Mouse (Mus musculus) forebrain, embryonic 13.5 days (tissue): ENCODE measurements at regions not wholly inside any gene's neighbourhood (a gene's known extent, or its start where the extent isn't known, plus 50 kb on each side); places are given as distances from the start of the nearest gene placed in this dataset.

Source experiments
- ATAC-seq: fragments of 200-750 bp; cut with Nextera tagmentation; 2 replicates; pipeline ENCODE4 v1.8.0; 2017
- H3K27ac ChIP-seq: fragments of 300-500 bp; sonication (generic); 2 replicates; pipeline ENCODE4 v1.5.1; 2015; ENCODE audit warnings: inconsistent platforms, mild to moderate bottlenecking, moderate library complexity
- H3K27me3 ChIP-seq: fragments of 300-500 bp; sonication (generic); 2 replicates; pipeline ENCODE4 v1.6.1; 2015; ENCODE audit warnings: mild to moderate bottlenecking, inconsistent platforms
- H3K36me3 ChIP-seq: fragments of 300-500 bp; sonication (generic); 2 replicates; pipeline ENCODE4 v1.6.1; 2015; ENCODE audit warnings: mild to moderate bottlenecking, inconsistent platforms; ENCODE audit not compliant: poor library complexity, severe bottlenecking
- H3K4me1 ChIP-seq: fragments of 300-500 bp; sonication (generic); 2 replicates; pipeline ENCODE4 v1.6.1; 2015; ENCODE audit warnings: inconsistent platforms
- H3K4me2 ChIP-seq: fragments of 300-500 bp; sonication (generic); 2 replicates; pipeline ENCODE4 v1.6.1; 2015; ENCODE audit warnings: inconsistent platforms, mild to moderate bottlenecking, moderate library complexity
- H3K4me3 ChIP-seq: fragments of 300-500 bp; sonication (generic); 2 replicates; pipeline ENCODE4 v1.5.1; 2015; ENCODE audit warnings: mild to moderate bottlenecking, inconsistent platforms
- H3K9ac ChIP-seq: fragments of 300-500 bp; sonication (generic); 2 replicates; pipeline ENCODE4 v1.6.1; 2015; ENCODE audit warnings: mild to moderate bottlenecking, inconsistent platforms
- H3K9me3 ChIP-seq: fragments of 300-500 bp; sonication (generic); replicated peaks from 2 replicates; pipeline ENCODE4 v1.6.1; 2016; ENCODE audit warnings: inconsistent platforms
- WGBS: fragments of 180-500 bp; shearing (Covaris S2); methylation state at CpG from one replicate; pipeline ENCODE4 v1.1.7; 2015; 5-methylcytosine and 5-hydroxymethylcytosine counted together

DNA sequence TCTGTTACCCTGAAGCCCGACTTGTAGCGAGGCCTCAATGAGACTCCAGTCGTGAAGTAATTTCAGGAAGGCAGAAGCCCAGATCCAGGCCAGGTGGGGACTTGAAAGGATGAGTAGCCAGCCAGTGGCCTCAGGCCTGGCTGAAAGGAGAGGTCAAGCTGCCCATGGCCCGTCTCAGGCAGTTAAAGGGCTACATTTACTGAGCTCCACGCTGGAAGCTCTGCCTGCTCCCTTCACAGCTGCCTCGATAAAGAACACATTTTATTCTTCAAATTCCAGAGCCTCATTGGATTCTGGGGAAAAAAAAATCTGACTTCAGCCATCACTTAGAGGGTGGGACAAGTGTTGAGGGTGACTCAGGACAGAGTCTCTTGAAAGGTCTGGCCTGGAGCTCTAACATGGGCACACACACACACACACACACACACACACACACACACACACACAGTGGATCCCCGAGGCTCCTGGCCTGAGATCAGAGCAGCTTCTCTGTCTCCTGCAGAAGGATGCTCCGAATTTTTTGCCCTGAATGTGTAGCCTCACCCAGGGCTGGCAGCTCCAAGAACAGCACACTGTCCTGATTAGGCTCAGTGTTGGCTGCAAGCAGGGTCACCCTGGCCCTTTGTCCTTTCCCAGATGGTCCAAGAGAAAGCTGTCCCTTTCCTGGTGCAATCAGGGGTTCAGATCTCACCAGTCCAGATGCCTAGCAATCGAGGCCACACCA, 53.0 kb downstream of the Gadd45g start:
- no peak overlapping the region for H3K27ac ChIP-seq
- WGBS: 67% methylated on average over 9 of the region's 9 CpGs
- ATAC-seq: no peak

DNA sequence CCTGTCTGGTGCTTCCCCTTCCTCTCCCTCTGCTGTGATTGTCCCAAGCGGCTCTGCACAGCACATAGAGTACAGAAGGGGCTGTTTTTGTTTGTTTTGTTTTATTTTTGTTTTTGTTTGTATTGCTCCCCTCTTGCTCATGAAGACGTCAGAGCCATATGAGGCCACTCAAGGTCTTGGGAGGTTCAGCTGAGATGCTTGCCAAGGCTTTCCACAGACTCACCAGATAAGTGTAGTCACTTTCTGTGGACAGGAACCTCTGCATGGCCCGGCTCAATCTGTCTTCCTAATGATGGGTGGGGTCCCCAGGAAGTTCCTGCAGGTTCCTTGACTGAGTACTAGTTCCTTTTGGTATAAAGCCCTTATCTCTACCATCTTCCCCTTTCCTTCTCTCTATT, 53.6 kb downstream of the Gadd45g start:
- Histone ChIP-seq H3K9me3 (peaks cover 1% of the 10 kb centered on the region; the same call in 1 of the 2 replicates), H3K4me3 (no peak overlapping the region), H3K4me1 (peaks cover 30% of the 10 kb centered on the region), H3K27ac (no peak overlapping the region), H3K4me2 (no peak overlapping the region), H3K36me3 (no peaks in the 10 kb centered on the region), H3K9ac (no peak overlapping the region), H3K27me3 (peaks cover 6% of the 10 kb centered on the region; the same call in 1 of the 2 replicates)
- no peak for ATAC-seq
- 74% methylated on average over 3 of the region's 3 CpGs for WGBS

More for the DNA sequence above, 53.0 kb downstream of the Gadd45g start:
- Histone ChIP-seq H3K36me3 (no peaks in the 10 kb centered on the region), H3K4me3 (no peak overlapping the region), H3K9me3 (peaks cover 6% of the 10 kb centered on the region; the same call in 1 of the 2 replicates), H3K27me3 (peaks cover 3% of the 10 kb centered on the region; the same call in 1 of the 2 replicates), H3K4me1 (peaks cover 30% of the 10 kb centered on the region), H3K4me2 (no peak overlapping the region), H3K9ac (no peak overlapping the region)

DNA sequence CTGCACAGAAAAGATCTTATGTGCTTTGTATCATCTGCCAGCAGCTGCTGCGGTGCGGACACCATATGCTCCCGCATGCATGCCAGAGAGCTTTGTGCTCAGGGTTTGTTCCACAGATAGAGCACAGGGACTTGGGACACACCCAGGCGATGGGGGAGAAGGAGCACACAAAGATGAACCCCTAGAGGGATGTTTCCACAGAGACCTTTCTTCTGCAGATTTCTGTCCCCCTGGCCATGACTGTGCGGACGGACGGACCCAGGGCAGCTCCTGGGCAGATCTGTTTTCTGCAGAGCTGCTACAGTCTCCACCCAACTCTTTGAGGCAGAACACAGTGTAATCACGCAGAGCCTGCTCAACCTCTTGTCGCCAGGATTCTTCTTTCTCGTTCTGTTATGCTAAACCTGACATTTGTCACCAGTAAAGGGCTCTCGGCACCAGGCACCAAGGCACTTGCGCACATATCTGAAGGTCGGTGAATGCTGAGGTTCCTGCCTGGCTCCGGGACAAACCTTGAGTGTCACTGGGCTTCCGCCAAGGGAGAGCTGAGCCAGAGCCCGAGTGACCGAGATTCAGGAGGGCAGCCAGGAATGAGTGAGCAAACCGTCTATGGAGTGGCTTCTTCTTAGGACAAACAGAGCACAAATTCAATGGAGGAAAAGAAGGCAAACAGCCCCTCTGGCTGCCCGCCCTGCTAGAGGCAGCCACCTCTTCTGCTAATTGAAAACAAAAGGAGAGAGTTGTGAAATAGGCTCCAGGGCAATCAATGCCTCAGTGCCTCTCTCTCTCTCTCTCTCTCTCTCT, 56.2 kb downstream of the Gadd45g start:
- peak overlapping the region; percentile 34 for H3K9ac ChIP-seq
- H3K27ac ChIP-seq: peak overlapping the region; percentile 91
- peak overlapping the region; percentile 42 for H3K4me2 ChIP-seq
- WGBS: 29% methylated on average over 19 of the region's 19 CpGs
- H3K4me1 ChIP-seq: peaks cover 30% of the 10 kb centered on the region
- H3K4me3 ChIP-seq: no peak overlapping the region
- H3K9me3 ChIP-seq: no peaks in the 10 kb centered on the region
- peak; percentile 71 for ATAC-seq
- H3K36me3 ChIP-seq: no peaks in the 10 kb centered on the region
- H3K27me3 ChIP-seq: peaks cover 6% of the 10 kb centered on the region

DNA sequence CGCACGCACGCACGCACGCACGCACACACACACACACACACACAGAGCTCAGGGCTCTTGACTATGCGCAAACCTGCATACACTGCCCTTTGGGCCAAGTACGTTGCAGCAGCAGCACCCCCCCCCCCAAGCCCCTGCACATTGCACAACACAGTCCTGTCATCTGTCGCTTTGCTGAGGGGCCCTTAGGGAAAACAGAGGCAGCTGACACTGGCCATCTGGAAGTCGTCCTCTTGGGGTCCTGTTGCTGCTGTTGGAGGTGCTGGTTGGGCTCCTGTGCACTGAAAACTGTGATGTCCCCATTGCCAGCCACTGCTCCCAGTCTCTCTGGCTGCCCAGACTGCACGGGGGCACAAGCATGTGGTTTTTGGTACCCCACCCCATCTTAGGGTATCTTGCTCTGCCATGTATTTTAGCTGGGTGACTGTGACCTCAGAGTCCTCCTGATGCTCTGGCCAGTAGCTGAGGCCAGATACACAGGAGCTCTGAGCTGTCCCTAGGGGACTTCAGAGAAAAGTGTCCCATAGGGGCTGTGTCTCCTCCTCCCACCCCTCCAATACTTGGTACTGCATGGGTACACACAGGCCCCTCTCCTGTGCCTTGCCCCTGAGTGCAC, 57.0 kb downstream of the Gadd45g start:
- 39% methylated on average over 10 of the region's 11 CpGs for WGBS
- Histone ChIP-seq H3K9ac (no peak overlapping the region), H3K27me3 (peaks cover 13% of the 10 kb centered on the region), H3K36me3 (no peaks in the 10 kb centered on the region), H3K4me1 (peaks cover 30% of the 10 kb centered on the region), H3K9me3 (no peaks in the 10 kb centered on the region), H3K4me2 (peak overlapping the region; percentile 42; the same call in 1 of the 2 replicates), H3K4me3 (no peak overlapping the region), H3K27ac (peak overlapping the region; percentile 91)
- ATAC-seq: peak; percentile 86

DNA sequence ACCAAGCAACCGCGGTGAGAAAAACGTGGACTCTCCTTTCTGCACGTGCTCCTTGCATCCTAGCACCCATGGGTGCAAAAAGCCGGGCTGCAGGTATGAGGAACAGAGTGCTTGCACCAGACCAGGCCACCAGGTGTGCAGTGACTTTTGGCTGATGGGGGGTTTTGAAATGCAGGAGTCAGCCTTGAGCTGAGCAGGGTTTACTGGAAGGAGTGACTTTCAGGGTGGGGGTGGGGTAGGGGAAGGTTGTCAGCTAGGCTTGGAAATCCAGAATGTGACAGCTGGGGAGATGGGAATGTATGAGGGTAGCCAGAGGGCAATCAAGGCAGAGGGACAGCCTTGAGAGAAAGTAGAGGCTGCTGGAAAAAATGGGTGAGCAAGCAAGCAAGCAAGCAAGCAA, 58.8 kb downstream of the Gadd45g start:
- H3K9me3 ChIP-seq: no peaks in the 10 kb centered on the region
- H3K27me3 ChIP-seq: peaks cover 18% of the 10 kb centered on the region
- H3K27ac ChIP-seq: no peak overlapping the region
- WGBS: 87% methylated on average over 5 of the region's 5 CpGs
- no peaks in the 10 kb centered on the region for H3K36me3 ChIP-seq
- H3K4me2 ChIP-seq: no peak overlapping the region
- no peak overlapping the region for H3K9ac ChIP-seq
- peaks cover 25% of the 10 kb centered on the region for H3K4me1 ChIP-seq
- no peak for ATAC-seq
- no peak overlapping the region for H3K4me3 ChIP-seq

DNA sequence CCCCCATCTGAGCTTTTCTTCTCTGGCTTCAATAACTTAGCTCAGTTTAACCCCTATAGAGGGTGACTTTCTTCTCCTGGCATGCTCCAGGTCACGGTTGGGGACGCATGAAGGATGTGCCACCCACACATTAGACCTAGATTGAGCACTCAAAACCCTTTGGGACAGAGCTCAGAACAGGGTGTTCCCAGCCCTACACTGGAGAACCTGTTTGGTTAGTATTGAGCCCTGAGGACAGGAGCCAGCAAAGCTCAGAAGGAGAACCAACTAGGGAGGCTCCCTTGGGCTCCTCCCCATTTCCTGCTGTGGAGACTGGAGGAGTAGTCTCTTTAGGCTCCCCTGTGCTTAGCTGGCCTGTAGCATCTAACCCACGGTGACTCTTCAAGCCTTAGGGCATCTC, 59.6 kb downstream of the Gadd45g start:
- Histone ChIP-seq H3K9me3 (no peaks in the 10 kb centered on the region), H3K27ac (no peak overlapping the region), H3K27me3 (peaks cover 18% of the 10 kb centered on the region), H3K4me1 (peaks cover 25% of the 10 kb centered on the region), H3K4me3 (no peak overlapping the region), H3K36me3 (no peaks in the 10 kb centered on the region), H3K9ac (no peak overlapping the region), H3K4me2 (no peak overlapping the region)
- ATAC-seq: no peak
- 77% methylated on average over 3 of the region's 3 CpGs for WGBS

DNA sequence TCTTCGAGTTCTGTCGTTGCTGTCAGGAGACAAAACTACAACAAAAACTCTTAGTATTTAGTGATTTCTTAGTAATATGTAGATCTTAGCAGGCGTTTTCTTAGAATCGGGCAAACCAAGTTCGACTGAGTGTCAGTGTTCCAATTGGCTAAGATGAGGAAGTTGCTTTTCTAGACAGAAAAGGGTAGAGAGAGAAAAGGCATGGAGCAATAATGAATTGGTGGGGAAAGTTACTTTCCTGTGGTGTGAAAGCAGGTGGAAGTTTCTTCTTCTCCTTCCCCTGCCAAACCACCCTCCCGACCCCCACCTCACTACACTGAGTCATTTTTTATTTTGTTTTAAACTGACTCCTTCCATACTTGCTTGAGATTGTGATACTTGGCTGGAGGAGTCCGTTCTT, 62.0 kb downstream of the Gadd45g start:
- H3K9me3 ChIP-seq: no peaks in the 10 kb centered on the region
- 84% methylated on average over 7 of the region's 7 CpGs for WGBS
- no peak overlapping the region for H3K4me3 ChIP-seq
- no peak for ATAC-seq
- H3K4me1 ChIP-seq: peaks cover 5% of the 10 kb centered on the region
- H3K27ac ChIP-seq: no peak overlapping the region
- no peaks in the 10 kb centered on the region for H3K36me3 ChIP-seq
- H3K9ac ChIP-seq: no peak overlapping the region
- no peak overlapping the region for H3K4me2 ChIP-seq
- H3K27me3 ChIP-seq: peaks cover 39% of the 10 kb centered on the region

DNA sequence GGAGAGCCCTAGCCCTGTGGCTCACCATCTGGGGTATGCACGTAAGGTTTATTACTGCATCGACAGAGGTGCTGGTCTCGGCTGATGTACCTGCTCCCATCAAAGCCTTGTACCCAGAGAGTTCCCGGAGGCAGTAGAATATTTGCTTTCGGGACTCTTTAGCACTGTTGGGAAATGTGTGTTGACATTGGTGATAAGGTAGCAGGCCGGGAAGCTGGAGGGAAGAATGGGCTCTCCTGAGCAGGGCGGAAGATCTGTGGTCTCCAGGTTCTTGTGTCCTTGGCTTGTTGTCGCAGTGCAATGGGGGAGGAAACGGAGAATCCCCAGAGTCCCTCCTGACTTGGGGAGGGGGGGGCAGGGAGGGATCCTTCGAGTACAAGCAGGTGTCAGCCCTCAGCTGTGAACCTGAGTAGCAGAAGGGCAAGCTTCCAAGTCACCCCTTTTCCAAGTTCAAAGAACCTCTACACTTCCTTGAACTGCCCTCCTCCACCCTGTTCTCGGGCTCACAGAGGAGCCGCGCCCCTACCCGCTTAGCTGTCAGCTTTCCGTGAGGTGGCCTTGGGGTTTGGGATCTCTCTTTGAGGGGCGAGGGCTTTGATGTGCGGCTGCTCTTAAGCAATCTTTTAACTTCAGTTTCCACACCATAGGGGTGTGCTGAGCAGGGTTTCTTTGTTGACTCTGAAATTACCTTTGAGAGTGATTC, 65.0 kb downstream of the Gadd45g start:
- H3K9me3 ChIP-seq: no peaks in the 10 kb centered on the region; the same call in 1 of the 2 replicates
- no peak overlapping the region for H3K27ac ChIP-seq
- no peak overlapping the region for H3K4me2 ChIP-seq
- WGBS: 67% methylated on average over 17 of the region's 17 CpGs
- no peak overlapping the region for H3K9ac ChIP-seq
- no peak overlapping the region for H3K4me3 ChIP-seq
- no peak for ATAC-seq
- H3K36me3 ChIP-seq: no peaks in the 10 kb centered on the region
- H3K4me1 ChIP-seq: peaks cover 1% of the 10 kb centered on the region
- peaks cover 57% of the 10 kb centered on the region for H3K27me3 ChIP-seq

DNA sequence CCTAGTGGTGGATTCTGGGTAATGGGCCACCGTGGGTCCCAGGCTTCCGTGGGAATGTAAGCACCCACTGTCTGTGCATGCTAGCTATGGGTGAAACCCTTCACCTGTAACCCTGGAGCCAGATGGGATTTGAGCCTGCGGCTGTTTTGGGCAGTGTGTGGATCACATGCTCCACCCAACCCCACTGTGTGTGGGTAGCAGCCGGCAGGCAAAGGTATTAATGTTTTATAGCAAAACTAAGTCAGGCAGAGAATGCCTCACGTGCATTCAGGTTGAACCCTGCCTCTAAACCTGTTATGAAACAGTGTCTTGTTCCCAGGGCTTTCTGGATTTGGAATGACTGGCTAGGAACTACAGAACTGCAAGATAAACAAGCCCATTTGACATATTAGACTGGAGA, 66.0 kb downstream of the Gadd45g start:
- ATAC-seq: no peak
- Histone ChIP-seq H3K27me3 (peaks cover 66% of the 10 kb centered on the region), H3K9me3 (no peaks in the 10 kb centered on the region; the same call in 1 of the 2 replicates)

DNA sequence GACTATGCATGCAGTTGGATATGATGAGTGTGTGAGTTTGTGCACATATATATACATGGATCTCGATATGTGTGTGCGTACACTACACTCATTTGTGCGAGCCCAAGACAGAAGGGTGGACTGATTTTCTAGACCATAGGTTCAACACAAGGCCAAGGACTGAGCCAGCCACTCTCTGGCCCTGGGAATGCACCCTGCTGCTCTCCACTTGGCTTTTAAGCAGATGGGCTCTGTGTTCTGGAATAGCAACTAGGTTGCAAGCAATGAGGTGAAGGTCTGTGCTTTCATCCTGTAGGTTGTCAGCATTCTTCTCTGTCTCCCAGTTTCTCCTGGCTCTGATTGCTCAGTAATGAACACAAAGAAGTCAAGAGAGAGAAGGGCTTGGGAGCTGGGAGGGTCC, 66.5 kb downstream of the Gadd45g start:
- ATAC-seq: no peak
- H3K4me3 ChIP-seq: no peak overlapping the region
- WGBS: 99% methylated on average over 3 of the region's 3 CpGs
- H3K9ac ChIP-seq: no peak overlapping the region
- H3K27ac ChIP-seq: no peak overlapping the region
- no peaks in the 10 kb centered on the region for H3K36me3 ChIP-seq
- no peak overlapping the region for H3K4me2 ChIP-seq
- peaks cover 17% of the 10 kb centered on the region for H3K4me1 ChIP-seq
- H3K27me3 ChIP-seq: peaks cover 67% of the 10 kb centered on the region
- no peaks in the 10 kb centered on the region; the same call in 1 of the 2 replicates for H3K9me3 ChIP-seq

More for the DNA sequence above, 66.0 kb downstream of the Gadd45g start:
- no peak overlapping the region for H3K4me2 ChIP-seq
- H3K36me3 ChIP-seq: no peaks in the 10 kb centered on the region
- no peak overlapping the region for H3K9ac ChIP-seq
- 81% methylated on average over 5 of the region's 5 CpGs for WGBS
- H3K4me3 ChIP-seq: no peak overlapping the region
- H3K4me1 ChIP-seq: peaks cover 12% of the 10 kb centered on the region
- H3K27ac ChIP-seq: no peak overlapping the region

DNA sequence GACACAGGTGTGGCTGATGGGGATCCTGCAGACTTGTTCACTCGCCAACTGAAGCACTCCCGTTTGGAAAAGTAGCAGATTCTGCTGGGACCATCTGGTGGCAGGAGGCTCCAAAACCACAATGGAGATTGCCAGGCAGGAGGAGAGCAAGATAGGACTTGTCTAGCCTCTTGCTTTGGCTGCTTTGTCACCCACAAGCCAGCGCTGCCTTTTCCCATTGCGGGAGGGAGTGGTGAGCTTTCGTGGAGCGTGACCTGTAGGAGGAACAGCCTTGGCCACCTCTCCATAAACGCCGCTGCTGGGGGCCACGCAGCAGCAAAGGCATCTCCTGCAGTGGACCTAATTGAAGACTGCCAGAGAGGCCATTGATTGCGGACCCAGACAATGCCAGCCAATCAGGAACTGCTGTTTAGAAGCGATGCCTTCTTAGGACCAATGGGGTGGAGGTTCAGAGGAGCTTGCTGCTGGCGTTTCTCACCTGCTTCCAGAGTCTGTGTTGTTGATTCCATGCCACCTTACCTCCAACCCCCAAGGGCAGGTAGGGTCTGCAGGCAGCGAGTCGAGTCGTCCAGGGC, 70.3 kb downstream of the Gadd45g start:
- no peaks in the 10 kb centered on the region for H3K36me3 ChIP-seq
- no peak overlapping the region for H3K4me3 ChIP-seq
- no peaks in the 10 kb centered on the region; the same call in 1 of the 2 replicates for H3K9me3 ChIP-seq
- ATAC-seq: no peak
- no peak overlapping the region; the same call in 1 of the 2 replicates for H3K4me2 ChIP-seq
- peaks cover 54% of the 10 kb centered on the region for H3K4me1 ChIP-seq
- H3K27me3 ChIP-seq: peaks cover 52% of the 10 kb centered on the region
- H3K27ac ChIP-seq: peak overlapping the region; percentile 91
- no peak overlapping the region for H3K9ac ChIP-seq
- 20% methylated on average over 15 of the region's 15 CpGs for WGBS
